Mouse (Mus musculus): ENCODE data around the gene Klra8. TPM values are rescaled to one million over a fixed set of nuclear protein-coding genes. Genes with fewer than 3 reads are reported as not detected.

The Klra8 gene
- not detected for polyA plus RNA-seq (2014; fragmentation: Illumina TruSeq; extraction: RNeasy Lipid Tissue Mini Kit (QIAGEN cat#74804); ENCODE audit: low read depth, low replicate concordance)

DNA sequence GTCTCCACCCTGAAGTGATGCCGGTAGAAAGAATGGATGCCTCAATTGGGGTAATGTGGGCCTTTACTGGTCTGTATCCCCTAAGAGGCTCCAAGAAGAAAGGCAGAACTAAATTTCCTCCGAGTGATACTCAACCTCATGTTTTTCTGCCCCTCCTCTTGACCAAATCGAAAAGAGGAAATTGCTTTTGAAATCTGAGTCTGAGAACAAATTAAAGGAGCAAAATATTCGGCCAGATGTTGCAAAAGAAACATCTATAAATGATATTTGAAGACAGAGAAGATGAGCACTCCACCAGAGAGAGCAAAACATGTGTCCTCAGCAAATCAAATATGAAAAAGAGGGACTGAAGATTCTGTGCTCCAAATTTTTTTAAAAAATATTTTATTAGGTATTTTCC is at the start of gene Klra8:
Klra8 (minus strand) TSS at position 101 of the 400 bp plus-strand sequence.

DNA sequence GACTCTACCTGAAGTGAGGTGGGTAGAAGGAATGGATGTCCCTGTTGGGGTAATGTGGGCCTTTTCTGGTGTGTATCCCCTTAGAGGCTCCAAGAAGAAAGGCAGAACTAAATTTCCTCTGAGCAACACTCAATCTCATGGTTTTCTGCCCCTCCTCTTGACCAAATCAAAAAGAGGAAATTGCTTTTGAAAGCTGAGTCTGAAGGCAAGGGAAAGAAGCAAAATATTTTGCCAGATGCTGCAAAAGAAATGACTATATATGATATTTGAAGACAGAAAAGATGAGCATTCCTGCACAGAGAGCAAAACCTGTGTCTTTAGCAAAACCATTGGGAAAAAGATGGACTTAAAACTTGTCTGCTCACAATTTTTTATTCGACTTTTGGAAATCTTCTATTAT is 62.5 kb downstream of the Klra8 start, which contains the start of gene Klra4:
Klra4 (minus strand) TSS at position 101 of the 400 bp plus-strand sequence.

Other genes starting within 250 kb of the Klra8 start
- not detected for gene Klra5, start 212.2 kb downstream of the Klra8 start, polyA plus RNA-seq (2014; fragmentation: Illumina TruSeq; extraction: RNeasy Lipid Tissue Mini Kit (QIAGEN cat#74804); ENCODE audit: low read depth, low replicate concordance)
- not detected for gene Klra6, start 102.9 kb downstream of the Klra8 start, polyA plus RNA-seq (2014; fragmentation: Illumina TruSeq; extraction: RNeasy Lipid Tissue Mini Kit (QIAGEN cat#74804); ENCODE audit: low read depth, low replicate concordance)
- gene Klra4, start 62.6 kb downstream of the Klra8 start, polyA plus RNA-seq (2014; fragmentation: Illumina TruSeq; extraction: RNeasy Lipid Tissue Mini Kit (QIAGEN cat#74804); ENCODE audit: low read depth, low replicate concordance): 0.47 TPM
- gene Klra9, start 63.2 kb upstream of the Klra8 start, polyA plus RNA-seq (2014; fragmentation: Illumina TruSeq; extraction: RNeasy Lipid Tissue Mini Kit (QIAGEN cat#74804); ENCODE audit: low read depth, low replicate concordance): 1.1 TPM
- 0.99 TPM for gene Klra7, start 103.4 kb upstream of the Klra8 start, polyA plus RNA-seq (2014; fragmentation: Illumina TruSeq; extraction: RNeasy Lipid Tissue Mini Kit (QIAGEN cat#74804); ENCODE audit: low read depth, low replicate concordance)
- gene Klra10, start 152.0 kb upstream of the Klra8 start, polyA plus RNA-seq (2014; fragmentation: Illumina TruSeq; extraction: RNeasy Lipid Tissue Mini Kit (QIAGEN cat#74804); ENCODE audit: low read depth, low replicate concordance): not detected
- gene Klra3, start 207.7 kb upstream of the Klra8 start, polyA plus RNA-seq (2014; fragmentation: Illumina TruSeq; extraction: RNeasy Lipid Tissue Mini Kit (QIAGEN cat#74804); ENCODE audit: low read depth, low replicate concordance): 0.64 TPM